Mouse (Mus musculus): ENCODE data around the gene Pla2g4a. TPM values are rescaled to one million over a fixed set of nuclear protein-coding genes. Genes with fewer than 3 reads are reported as not detected.
"Not testable (repeated sequence)": the region's sequence is repeated elsewhere in the genome, so short reads cannot be mapped to it uniquely, and the experiment has no call there.

The Pla2g4a gene
- total RNA-seq, 4 experiments from 2014 or later, result 2.8 to 5.0 (median 3.8) TPM

- no peak for DNase-seq (ENCODE audit: low spot score in 2 of 2)
Measured at GRCm38 (mm10) chr1:149937825-149938224, 23.3 kb downstream of the Pla2g4a start.

GRCm38 (mm10) chr1:149929140-149929539 lies 31.9 kb downstream of the Pla2g4a start:
- no peak for DNase-seq (ENCODE audit: low spot score in 2 of 2)

GRCm38 (mm10) chr1:149923737-149924136 lies 37.4 kb downstream of the Pla2g4a start:
- DNase-seq (ENCODE audit: low spot score in 2 of 2), result not testable (repeated sequence)

GRCm38 (mm10) chr1:149922219-149922618 lies 38.9 kb downstream of the Pla2g4a start:
- no peak for DNase-seq (ENCODE audit: low spot score in 2 of 2)

- DNase-seq (ENCODE audit: low spot score in 2 of 2), result no peak
Measured at GRCm38 (mm10) chr1:149921325-149921724, 39.8 kb downstream of the Pla2g4a start.

- DNase-seq (ENCODE audit: low spot score in 2 of 2), result no peak
Measured at GRCm38 (mm10) chr1:149919301-149919700, 41.8 kb downstream of the Pla2g4a start.

GRCm38 (mm10) chr1:149912984-149913383 lies 48.1 kb downstream of the Pla2g4a start:
- DNase-seq (ENCODE audit: low spot score in 2 of 2), result no peak

GRCm38 (mm10) chr1:149911050-149911449 lies 50.0 kb downstream of the Pla2g4a start:
- no peak for DNase-seq (ENCODE audit: low spot score in 2 of 2)

GRCm38 (mm10) chr1:149898001-149898625 lies 63.0 kb downstream of the Pla2g4a start:
- DNase-seq (ENCODE audit: low spot score in 2 of 2), result no peak

- DNase-seq (ENCODE audit: low spot score in 2 of 2), result no peak
Measured at GRCm38 (mm10) chr1:149896590-149896989, 64.5 kb downstream of the Pla2g4a start.

GRCm38 (mm10) chr1:149894940-149895339 lies 66.2 kb downstream of the Pla2g4a start:
- DNase-seq (ENCODE audit: low spot score in 2 of 2), result no peak

- no peak for DNase-seq (ENCODE audit: low spot score in 2 of 2)
Measured at GRCm38 (mm10) chr1:149893903-149894302, 67.2 kb downstream of the Pla2g4a start.

- no peak for DNase-seq (ENCODE audit: low spot score in 2 of 2)
Measured at GRCm38 (mm10) chr1:149891057-149891456, 70.0 kb downstream of the Pla2g4a start.

- DNase-seq (ENCODE audit: low spot score in 2 of 2), result no peak
Measured at GRCm38 (mm10) chr1:149882419-149883025, 78.6 kb downstream of the Pla2g4a start.

- DNase-seq (ENCODE audit: low spot score in 2 of 2), result no peak
Measured at GRCm38 (mm10) chr1:149878175-149878574, 82.9 kb downstream of the Pla2g4a start.

- peak in 1 of 2 experiments; percentile 18 for DNase-seq (ENCODE audit: low spot score in 2 of 2)
Measured at GRCm38 (mm10) chr1:149876502-149876901, 84.6 kb downstream of the Pla2g4a start.

- DNase-seq (ENCODE audit: low spot score in 2 of 2), result peak in 1 of 2 experiments; percentile 22
Measured at GRCm38 (mm10) chr1:149871625-149872024, 89.5 kb downstream of the Pla2g4a start.

- DNase-seq (ENCODE audit: low spot score in 2 of 2), result peak in 1 of 2 experiments; percentile 85
Measured at GRCm38 (mm10) chr1:149867323-149867722, 93.8 kb downstream of the Pla2g4a start.

GRCm38 (mm10) chr1:149866202-149866601 lies 94.9 kb downstream of the Pla2g4a start:
- DNase-seq (ENCODE audit: low spot score in 2 of 2), result peak in 1 of 2 experiments; percentile 61

- peak in 1 of 2 experiments; percentile 56 for DNase-seq (ENCODE audit: low spot score in 2 of 2)
Measured at GRCm38 (mm10) chr1:149862801-149863200, 98.3 kb downstream of the Pla2g4a start.

- DNase-seq (ENCODE audit: low spot score in 2 of 2), result peak in 1 of 2 experiments; percentile 13
Measured at GRCm38 (mm10) chr1:149862181-149862580, 98.9 kb downstream of the Pla2g4a start.

GRCm38 (mm10) chr1:149861543-149861942 lies 99.5 kb downstream of the Pla2g4a start:
- DNase-seq (ENCODE audit: low spot score in 2 of 2), result no peak

GRCm38 (mm10) chr1:149858734-149859133 lies 102.4 kb downstream of the Pla2g4a start:
- no peak for DNase-seq (ENCODE audit: low spot score in 2 of 2)

Measured in left cerebral cortex, adult 8-10 months (tissue).